Mouse (Mus musculus) gastrocnemius, postnatal 4 days (tissue): ENCODE measurements at regions not wholly inside any gene's neighbourhood (a gene's known extent, or its start where the extent isn't known, plus 50 kb on each side); places are given as distances from the start of the nearest gene placed in this dataset.

Source experiments
- DNase-seq, 2 experiments: peaks; one replicate each; pipeline ENCODE4 v3.0.0; 2021 to 2022; ENCODE audit warnings: low spot score in 2 of 2, mixed read lengths in 2 of 2

- DNase-seq = no peak
Observed at GRCm38 (mm10) chr10:111867102-111867501, 105.4 kb upstream of the Krr1 start.

GRCm38 (mm10) chr10:111867538-111867937 lies 104.9 kb upstream of the Krr1 start:
- no peak for DNase-seq

GRCm38 (mm10) chr10:111880354-111880753 lies 92.1 kb upstream of the Krr1 start:
- DNase-seq = no peak

- no peak for DNase-seq
Observed at GRCm38 (mm10) chr10:111881339-111882211, 90.9 kb upstream of the Krr1 start.

GRCm38 (mm10) chr10:111882521-111882920 lies 89.9 kb upstream of the Krr1 start:
- DNase-seq = no peak

GRCm38 (mm10) chr10:111884701-111885100 lies 87.8 kb upstream of the Krr1 start:
- DNase-seq = no peak

GRCm38 (mm10) chr10:111889111-111889510 lies 83.4 kb upstream of the Krr1 start:
- no peak for DNase-seq

GRCm38 (mm10) chr10:111893489-111893888 lies 79.0 kb upstream of the Krr1 start:
- no peak for DNase-seq

- DNase-seq = peak in 1 of 2 experiments; percentile 40
Observed at GRCm38 (mm10) chr10:111893941-111894340, 78.5 kb upstream of the Krr1 start.

- no peak for DNase-seq
Observed at GRCm38 (mm10) chr10:111897361-111897760, 75.1 kb upstream of the Krr1 start.

GRCm38 (mm10) chr10:111900723-111901716 lies 71.4 kb upstream of the Krr1 start:
- DNase-seq = no peak

- no peak for DNase-seq
Observed at GRCm38 (mm10) chr10:111903956-111904355, 68.5 kb upstream of the Krr1 start.

- no peak for DNase-seq
Observed at GRCm38 (mm10) chr10:111907836-111908235, 64.6 kb upstream of the Krr1 start.

GRCm38 (mm10) chr10:111912561-111912960 lies 59.9 kb upstream of the Krr1 start:
- DNase-seq = peak in 1 of 2 experiments; percentile 24

- DNase-seq = no peak
Observed at GRCm38 (mm10) chr10:111913066-111913785, 59.2 kb upstream of the Krr1 start.

GRCm38 (mm10) chr10:111914231-111914630 lies 58.2 kb upstream of the Krr1 start:
- DNase-seq = no peak

GRCm38 (mm10) chr10:111918071-111918507 lies 54.4 kb upstream of the Krr1 start:
- DNase-seq = no peak

- no peak for DNase-seq
Observed at GRCm38 (mm10) chr10:111919475-111919874, 53.0 kb upstream of the Krr1 start.

- no peak for DNase-seq
Observed at GRCm38 (mm10) chr10:111921492-111921891, 51.0 kb upstream of the Krr1 start.
